Mouse (Mus musculus) embryonic facial prominence, embryonic 15.5 days (tissue): ENCODE results near the gene Trim29. TPM values are rescaled to one million over a fixed set of nuclear protein-coding genes. Genes with fewer than 3 reads are reported as not detected.

Experiments used
- ATAC-seq: fragments of 200-750 bp; cut with Nextera tagmentation; 2 replicates; pipeline ENCODE4 v1.8.0; 2017; ENCODE audit warnings: low read depth, moderate TSS enrichment; ENCODE audit not compliant: insufficient number of reproducible peaks, low FRiP score, low TSS enrichment
- H3K27ac ChIP-seq: fragments of 300-500 bp; sonication (generic); replicated peaks from 2 replicates; pipeline ENCODE4 v1.5.1; 2015; ENCODE audit warnings: mild to moderate bottlenecking, inconsistent platforms
- H3K27me3 ChIP-seq: fragments of 300-500 bp; sonication (generic); 2 replicates; pipeline ENCODE4 v1.6.1; 2015; ENCODE audit warnings: inconsistent platforms
- H3K36me3 ChIP-seq: fragments of 300-500 bp; sonication (generic); 2 replicates; pipeline ENCODE4 v1.6.1; 2015; ENCODE audit warnings: mild to moderate bottlenecking, inconsistent platforms
- H3K4me1 ChIP-seq: fragments of 300-500 bp; sonication (generic); 2 replicates; pipeline ENCODE4 v1.6.1; 2015; ENCODE audit warnings: inconsistent platforms
- H3K4me2 ChIP-seq: fragments of 300-500 bp; sonication (generic); replicated peaks from 2 replicates; pipeline ENCODE4 v1.6.1; 2015; ENCODE audit warnings: mild to moderate bottlenecking, inconsistent platforms
- H3K4me3 ChIP-seq: fragments of 300-500 bp; sonication (generic); replicated peaks from 2 replicates; pipeline ENCODE4 v1.5.1; 2015; ENCODE audit warnings: mild to moderate bottlenecking, inconsistent platforms
- H3K9ac ChIP-seq: fragments of 300-500 bp; sonication (generic); 2 replicates; pipeline ENCODE4 v1.6.1; 2015; ENCODE audit warnings: inconsistent platforms
- H3K9me3 ChIP-seq: fragments of 300-500 bp; sonication (generic); replicated peaks from 2 replicates; pipeline ENCODE4 v1.6.1; 2016; ENCODE audit warnings: inconsistent platforms
- WGBS: fragments of 180-500 bp; shearing (Covaris S2); methylation state at CpG from one replicate; pipeline ENCODE4 v1.1.7; 2015; 5-methylcytosine and 5-hydroxymethylcytosine counted together
- polyA plus RNA-seq: library from polyadenylated mRNA; unstranded; fragments of >200 nt; fragmentation: Nextera tagmentation; extraction: Ambion mirVana; gene quantifications from 2 replicates; pipeline ENCODE4 v1.2.1, GENCODE M21; 2015

Gene Trim29
- polyA plus RNA-seq, 1 experiment from 2014 or later = 142 TPM

DNA sequence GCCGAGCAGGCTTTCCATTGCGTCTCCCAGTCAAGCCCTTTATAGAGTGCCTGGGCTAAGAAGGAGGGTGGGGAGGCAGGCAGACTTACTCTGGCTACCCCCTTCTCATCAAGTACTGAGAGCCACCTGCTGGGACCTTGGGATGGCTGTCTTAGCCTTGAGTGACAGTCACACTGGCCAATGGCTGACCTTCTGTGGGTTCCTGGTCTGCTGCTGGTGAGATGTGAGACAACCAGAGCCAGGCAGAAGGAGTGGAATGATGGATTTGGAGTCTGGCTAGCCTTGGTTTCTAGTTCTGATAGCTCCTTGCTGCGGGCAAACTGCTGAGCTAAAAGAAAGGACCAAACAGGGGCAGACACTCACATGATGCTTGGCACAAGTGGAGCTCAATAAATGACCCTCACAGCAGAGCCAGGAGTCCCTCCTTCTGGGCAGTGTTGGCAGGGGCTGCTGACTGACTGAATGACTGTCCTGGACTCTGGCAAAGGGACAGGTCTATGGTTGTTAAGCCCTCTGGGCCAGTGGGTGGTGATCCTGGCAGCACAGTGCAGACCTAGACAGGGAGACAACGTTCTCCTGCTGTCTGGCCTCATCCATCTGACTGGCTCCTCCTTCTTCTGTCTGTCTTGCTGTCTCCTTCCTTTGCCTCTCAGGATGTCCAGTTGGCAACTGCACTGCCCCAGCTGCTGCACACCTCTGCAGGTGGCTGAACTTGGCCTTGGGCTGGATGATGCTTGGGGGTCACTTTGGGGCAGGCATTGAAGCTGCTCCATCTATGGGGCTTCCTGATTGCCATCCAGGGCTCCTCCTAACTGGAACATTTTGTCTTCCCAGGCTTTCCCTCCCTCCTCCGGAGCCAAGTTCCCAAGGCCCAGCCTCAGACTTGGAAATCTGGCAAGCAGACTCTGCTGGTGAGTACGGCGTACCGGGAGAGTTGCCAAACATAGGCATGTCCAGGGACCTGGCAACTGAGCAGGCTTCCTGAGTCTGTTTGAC is 21.1 kb downstream of the Trim29 start:
- no peaks in the 10 kb centered on the region for H3K27me3 ChIP-seq
- H3K9ac ChIP-seq = no peak overlapping the region
- no peaks in the 10 kb centered on the region for H3K36me3 ChIP-seq
- H3K4me2 ChIP-seq = no peak overlapping the region
- no peak overlapping the region for H3K27ac ChIP-seq
- no peaks in the 10 kb centered on the region for H3K9me3 ChIP-seq
- no peak overlapping the region for H3K4me3 ChIP-seq
- ATAC-seq = no peak
- 62% methylated on average over 8 of the region's 8 CpGs for WGBS
- 0 out of 2 replicates have a peak, but pooled peaks cover 11% of the 10 kb centered on the region for H3K4me1 ChIP-seq

DNA sequence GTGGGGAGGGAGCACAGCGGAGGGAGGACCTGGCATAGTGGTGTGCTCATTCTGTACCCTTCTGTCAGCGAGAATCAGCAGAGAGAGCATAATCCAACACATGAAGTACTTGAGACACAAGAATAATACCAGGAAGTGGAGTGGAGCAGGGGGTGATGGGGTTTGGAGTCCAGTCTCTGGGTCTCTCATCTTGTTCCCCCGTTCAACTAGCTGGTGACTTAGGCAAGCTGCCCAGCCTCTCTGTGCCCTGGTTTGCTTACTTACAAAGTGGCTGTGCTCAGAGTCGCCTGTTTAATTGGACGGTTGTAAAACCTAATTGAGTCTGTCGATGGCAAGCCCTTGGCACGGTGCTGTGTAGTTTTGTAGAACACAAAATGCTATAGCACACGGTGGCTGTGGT is 23.8 kb downstream of the Trim29 start:
- no peaks in the 10 kb centered on the region for H3K9me3 ChIP-seq
- no peak for ATAC-seq
- H3K4me3 ChIP-seq = no peak overlapping the region
- H3K4me2 ChIP-seq = no peak overlapping the region
- no peak overlapping the region for H3K9ac ChIP-seq
- H3K27ac ChIP-seq = no peak overlapping the region
- H3K4me1 ChIP-seq = 0 out of 2 replicates have a peak, but pooled peaks cover 5% of the 10 kb centered on the region
- H3K36me3 ChIP-seq = no peaks in the 10 kb centered on the region
- no peaks in the 10 kb centered on the region for H3K27me3 ChIP-seq
- WGBS = 75% methylated on average over 8 of the region's 8 CpGs

DNA sequence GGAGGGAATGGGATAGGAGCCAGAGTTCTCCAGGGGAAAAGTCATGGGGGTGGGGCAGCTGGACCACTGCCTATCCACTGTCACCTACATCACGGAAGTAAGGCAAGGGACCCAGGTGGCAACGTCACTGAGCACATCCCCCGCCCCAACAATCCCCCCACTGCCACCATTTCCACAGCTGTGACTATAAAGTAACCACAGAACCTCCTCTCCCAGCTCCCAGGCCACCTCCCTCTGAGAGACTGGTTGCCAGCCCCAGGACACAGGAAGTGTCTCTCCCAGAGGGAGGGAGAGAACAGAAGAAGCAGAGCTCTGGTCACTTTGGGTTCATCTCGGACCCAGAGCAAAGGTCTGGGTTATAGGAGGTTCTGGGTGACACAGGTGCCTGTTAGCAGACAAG is 27.0 kb downstream of the Trim29 start:
- 52% methylated on average over 4 of the region's 4 CpGs for WGBS

DNA sequence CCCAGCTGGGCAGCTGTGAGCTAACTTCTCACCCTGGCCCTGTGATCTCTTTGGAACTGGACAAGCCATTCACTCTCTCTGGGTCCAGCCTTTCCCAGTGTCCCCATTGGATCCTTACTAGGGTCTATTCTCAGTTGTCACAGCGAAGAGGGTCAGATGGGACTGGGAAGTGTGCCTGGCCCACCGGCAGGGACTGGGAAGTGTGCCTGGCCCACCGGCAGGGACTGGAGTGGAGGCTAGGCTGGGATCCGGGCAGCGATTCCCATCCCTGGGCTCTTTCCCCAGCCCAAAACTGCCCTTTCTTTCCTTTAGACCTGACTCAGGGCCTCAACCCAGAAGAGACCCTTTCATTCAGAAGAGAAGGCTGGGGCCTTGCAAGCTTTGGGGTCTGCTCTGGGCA is 27.4 kb downstream of the Trim29 start:
- Histone ChIP-seq H3K4me1 (no peaks in the 10 kb centered on the region), H3K4me3 (no peak overlapping the region), H3K27ac (no peak overlapping the region), H3K27me3 (0 out of 2 replicates have a peak, but pooled peaks cover under 1% of the 10 kb centered on the region), H3K36me3 (no peaks in the 10 kb centered on the region), H3K4me2 (no peak overlapping the region), H3K9me3 (no peaks in the 10 kb centered on the region), H3K9ac (no peak overlapping the region)
- no peak for ATAC-seq
- WGBS = 66% methylated on average over 5 of the region's 5 CpGs

More for the DNA sequence above, 27.0 kb downstream of the Trim29 start:
- Histone ChIP-seq H3K9me3 (no peaks in the 10 kb centered on the region), H3K4me1 (no peaks in the 10 kb centered on the region), H3K27me3 (no peaks in the 10 kb centered on the region), H3K9ac (no peak overlapping the region), H3K36me3 (no peaks in the 10 kb centered on the region), H3K27ac (no peak overlapping the region), H3K4me2 (no peak overlapping the region), H3K4me3 (no peak overlapping the region)
- ATAC-seq = no peak

DNA sequence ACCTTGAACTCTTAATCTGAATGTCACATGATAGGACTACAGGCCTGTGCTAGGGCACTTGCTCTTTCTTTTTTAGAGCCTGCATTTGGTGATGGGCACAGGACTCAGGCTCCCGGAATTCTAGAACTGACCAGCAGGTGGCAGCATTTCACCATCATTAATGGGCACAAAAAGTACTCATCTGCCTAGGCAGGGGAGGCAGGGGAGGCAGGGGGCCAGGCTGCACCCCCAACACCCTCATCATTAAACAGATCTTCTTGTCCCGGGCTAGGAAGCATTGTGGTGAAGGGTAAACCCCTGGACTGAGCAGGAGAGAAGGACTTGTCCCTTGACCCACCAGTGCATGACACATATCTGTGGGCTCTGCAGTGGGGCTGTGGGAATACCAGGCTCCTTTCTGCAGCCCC is 29.0 kb downstream of the Trim29 start:
- Histone ChIP-seq H3K27ac (no peak overlapping the region), H3K4me3 (no peak overlapping the region), H3K4me2 (no peak overlapping the region), H3K4me1 (no peaks in the 10 kb centered on the region), H3K9ac (no peak overlapping the region), H3K9me3 (no peaks in the 10 kb centered on the region), H3K36me3 (no peaks in the 10 kb centered on the region), H3K27me3 (0 out of 2 replicates have a peak, but pooled peaks cover 4% of the 10 kb centered on the region)
- ATAC-seq = no peak
- WGBS = 3% methylated on average over 2 of the region's 2 CpGs

DNA sequence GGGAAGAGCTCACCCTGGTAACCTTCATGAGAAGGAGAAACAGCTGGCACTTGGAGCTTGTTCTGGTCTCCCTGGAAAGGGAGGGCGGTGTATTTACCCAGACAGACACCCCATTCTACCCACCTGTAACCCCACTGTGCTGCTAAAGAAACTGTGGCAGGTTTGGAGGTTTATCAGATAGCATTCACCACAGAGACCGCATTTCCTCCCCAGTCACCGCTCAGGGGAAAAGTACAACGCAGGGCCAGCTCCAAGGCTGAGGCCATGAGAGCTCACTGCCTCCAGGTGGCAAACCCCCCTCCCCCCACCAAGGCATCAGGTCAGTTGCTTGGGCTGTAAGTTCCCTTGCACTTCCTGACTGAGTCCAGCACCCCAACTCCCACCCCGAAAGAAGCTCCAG is 39.4 kb downstream of the Trim29 start:
- WGBS = 38% methylated on average over 5 of the region's 5 CpGs
- Histone ChIP-seq H3K4me1 (no peaks in the 10 kb centered on the region), H3K9ac (no peak overlapping the region), H3K27me3 (no peaks in the 10 kb centered on the region), H3K27ac (no peak overlapping the region), H3K36me3 (no peaks in the 10 kb centered on the region), H3K4me2 (no peak overlapping the region), H3K9me3 (no peaks in the 10 kb centered on the region), H3K4me3 (no peak overlapping the region)
- no peak for ATAC-seq

DNA sequence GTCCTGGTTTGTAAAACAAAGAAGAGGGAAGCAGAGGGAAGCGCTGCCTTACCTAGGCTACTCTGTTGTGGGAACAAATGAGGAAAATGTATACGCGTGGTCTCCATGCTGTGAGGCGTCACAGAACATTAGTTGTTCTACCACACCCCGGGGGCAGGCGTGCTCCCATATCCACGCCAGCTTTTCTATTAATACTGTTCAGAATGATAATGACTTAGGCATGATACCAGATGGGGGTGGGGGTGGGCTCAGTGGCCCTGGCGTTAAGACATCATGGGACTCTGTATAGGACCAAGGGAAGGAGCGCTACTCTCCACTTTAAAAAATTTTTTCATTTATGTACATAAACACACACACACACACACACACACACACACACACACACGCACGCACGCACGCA is 40.4 kb downstream of the Trim29 start:
- Histone ChIP-seq H3K9ac (no peak overlapping the region), H3K27ac (no peak overlapping the region), H3K4me3 (no peak overlapping the region), H3K4me1 (no peaks in the 10 kb centered on the region), H3K9me3 (no peaks in the 10 kb centered on the region), H3K27me3 (no peaks in the 10 kb centered on the region), H3K4me2 (no peak overlapping the region), H3K36me3 (no peaks in the 10 kb centered on the region)
- ATAC-seq = no peak
- 66% methylated on average over 13 of the region's 13 CpGs for WGBS

DNA sequence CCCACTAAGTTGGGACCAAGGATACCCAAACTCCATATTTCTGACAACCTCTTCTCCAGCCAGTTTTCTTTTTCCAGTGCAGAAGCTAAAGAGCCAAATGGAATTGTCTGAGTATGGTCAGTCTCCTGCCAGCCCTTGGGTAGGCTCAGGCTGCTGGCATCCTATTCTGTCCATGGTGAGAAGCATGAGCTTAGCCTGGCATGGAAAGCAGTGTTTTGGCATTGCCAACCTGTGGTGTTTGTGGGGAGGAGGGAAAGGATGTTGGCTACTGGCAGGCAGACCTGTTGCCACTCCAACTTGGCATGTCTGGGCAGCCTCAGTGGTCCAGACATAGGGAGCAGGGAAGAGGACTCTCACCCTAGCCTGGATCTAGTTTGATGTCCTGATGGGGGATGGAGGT is 46.4 kb downstream of the Trim29 start:
- Histone ChIP-seq H3K4me3 (no peak overlapping the region), H3K4me1 (peaks cover 20% of the 10 kb centered on the region), H3K4me2 (no peak overlapping the region), H3K9me3 (no peaks in the 10 kb centered on the region), H3K27me3 (no peaks in the 10 kb centered on the region), H3K36me3 (no peaks in the 10 kb centered on the region), H3K27ac (no peak overlapping the region), H3K9ac (no peak overlapping the region)
- ATAC-seq = no peak

DNA sequence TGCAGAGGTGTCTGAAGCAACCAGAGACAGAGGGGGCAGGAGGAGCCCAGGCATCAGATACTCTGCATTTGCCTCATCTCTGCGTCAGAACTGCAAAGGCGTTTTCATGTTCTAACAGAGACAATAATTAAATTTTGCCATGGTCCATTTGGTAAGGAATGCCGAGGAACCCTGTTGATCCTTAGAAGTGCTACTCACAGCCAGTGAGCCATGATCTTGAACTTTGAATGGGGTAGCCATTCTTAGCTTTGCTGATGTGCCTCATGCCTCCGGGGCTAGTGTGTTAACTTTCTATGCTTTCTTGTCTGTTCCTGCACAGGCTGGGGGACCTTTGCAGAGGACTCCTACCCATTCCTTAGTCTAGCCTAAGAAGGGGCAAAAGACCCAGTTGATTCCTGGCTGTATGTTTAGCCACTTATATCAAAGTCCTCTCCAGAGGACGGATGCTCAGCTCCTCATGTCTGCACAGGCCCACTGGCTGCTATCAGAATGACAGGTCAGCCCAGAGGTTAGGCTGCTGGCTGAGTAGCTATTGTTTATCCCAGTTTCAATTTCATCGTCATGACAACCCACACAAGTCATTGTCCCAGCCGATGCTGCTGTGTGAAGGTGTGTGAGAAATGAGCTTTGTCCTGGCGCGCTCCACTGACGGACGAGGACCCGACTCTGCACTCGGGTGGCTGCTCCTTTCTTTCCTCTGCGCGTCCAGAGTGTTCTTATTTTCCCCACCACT is 48.1 kb downstream of the Trim29 start:
- Histone ChIP-seq H3K4me1 (peaks cover 20% of the 10 kb centered on the region), H3K27me3 (no peaks in the 10 kb centered on the region), H3K9me3 (no peaks in the 10 kb centered on the region), H3K9ac (no peak overlapping the region), H3K36me3 (no peaks in the 10 kb centered on the region), H3K4me3 (no peak overlapping the region), H3K27ac (no peak overlapping the region), H3K4me2 (no peak overlapping the region)
- no peak for ATAC-seq
- 53% methylated on average over 15 of the region's 15 CpGs for whole genome bisulfite sequencing

DNA sequence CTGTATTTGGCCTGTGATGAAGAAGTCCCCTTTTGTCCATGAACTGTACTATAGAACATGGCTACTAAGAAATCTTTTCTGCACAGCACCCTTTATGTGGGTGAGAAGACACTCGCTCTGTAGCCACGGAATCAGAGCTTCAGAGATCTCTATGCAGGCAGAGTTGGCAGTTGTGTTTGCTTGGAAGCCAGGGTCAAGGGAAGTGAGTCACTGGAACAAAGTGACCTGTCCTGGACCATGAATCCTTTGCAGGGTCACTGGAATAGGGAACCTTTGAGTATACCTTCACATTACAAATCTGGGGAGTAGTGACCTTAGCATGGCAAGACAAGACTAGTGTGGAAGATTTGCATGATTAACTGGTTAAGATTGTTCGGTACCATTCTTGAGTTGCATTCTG is 58.1 kb downstream of the Trim29 start:
- no peaks in the 10 kb centered on the region for H3K36me3 ChIP-seq
- ATAC-seq = no peak

DNA sequence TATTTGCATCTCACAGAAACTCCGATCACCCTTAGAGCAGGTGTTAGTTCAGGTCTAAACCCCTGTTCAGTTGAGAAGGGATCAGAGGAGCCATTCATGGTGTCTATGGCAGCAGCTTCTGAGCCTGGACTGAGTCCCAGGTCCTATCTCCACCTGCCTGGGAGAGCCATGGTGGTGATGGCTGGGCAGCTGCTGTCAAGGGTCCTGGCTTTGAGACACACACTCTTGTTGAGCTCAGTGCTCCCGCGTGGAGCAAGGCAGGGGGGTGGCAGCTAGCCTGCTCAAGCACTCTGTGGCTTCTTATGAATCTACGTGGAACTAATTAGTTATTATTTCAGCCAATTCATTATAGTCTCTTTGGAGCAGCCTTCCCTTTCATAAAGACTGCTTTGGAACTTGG is 73.2 kb downstream of the Trim29 start:
- Histone ChIP-seq H3K36me3 (no peaks in the 10 kb centered on the region), H3K4me3 (no peak overlapping the region), H3K27ac (no peak overlapping the region), H3K27me3 (no peaks in the 10 kb centered on the region), H3K9ac (no peak overlapping the region), H3K4me2 (no peak overlapping the region), H3K4me1 (0 out of 2 replicates have a peak, but pooled peaks cover 6% of the 10 kb centered on the region), H3K9me3 (no peaks in the 10 kb centered on the region)
- WGBS = 67% methylated on average over 4 of the region's 4 CpGs
- no peak for ATAC-seq

More for the DNA sequence above, 58.1 kb downstream of the Trim29 start:
- no peaks in the 10 kb centered on the region for H3K4me1 ChIP-seq
- H3K4me3 ChIP-seq = no peak overlapping the region
- H3K27me3 ChIP-seq = no peaks in the 10 kb centered on the region
- no peaks in the 10 kb centered on the region for H3K9me3 ChIP-seq
- no peak overlapping the region for H3K9ac ChIP-seq
- no peak overlapping the region for H3K27ac ChIP-seq
- H3K4me2 ChIP-seq = no peak overlapping the region
- 88% methylated on average over 3 of the region's 3 CpGs for WGBS
